In genomic region chr3:65793561-65793960, GRCm38 (mm10) we compare ENCODE assay signal across 27 mouse cellular contexts.
DNase-seq lines count a peak whose midpoint lies in the region; ATAC-seq and TF ChIP-seq lines count a peak whose summit lies in the region.
"Had no signal": no experiment of that assay in that cellular context is flagged by ENCODE, and none has a peak within 500 bp of the region (broad histone marks: within the 10 kb centered on the region; RNA-seq: fewer than 3 reads in every experiment).

No protein-coding gene starts in this region.

- no peaks in the 10 kb centered on the region for H3K9me3 ChIP-seq in CH12.LX (replicated peaks; ENCODE audit: low read length)
- no peaks in the 10 kb centered on the region for H3K9me3 ChIP-seq in heart, embryonic 11.5 days (replicated peaks; ENCODE audit: control insufficient read depth, low read length)
- H3K9me3 ChIP-seq: embryonic facial prominence, embryonic 10.5 days; embryonic facial prominence, embryonic 13.5 days; forebrain, embryonic 15.5 days; G1E; heart, embryonic 13.5 days; hindbrain, embryonic 12.5 days; hindbrain, embryonic 15.5 days had no signal

- H3K4me2 ChIP-seq in CH12.LX (ENCODE audit: insufficient read depth, low read depth, poor library complexity, severe bottlenecking) = no peak overlapping the region
- no peak overlapping the region for H3K4me2 ChIP-seq in heart, embryonic 11.5 days
- H3K4me2 ChIP-seq: embryonic facial prominence, embryonic 13.5 days; forebrain, embryonic 12.5 days; forebrain, embryonic 15.5 days; heart, embryonic 13.5 days; hindbrain, embryonic 12.5 days; hindbrain, embryonic 15.5 days had no signal

- TF ChIP-seq EP300 in CH12.LX (IDR thresholded peaks at IDR 0.05; ENCODE audit: low read length) = peak; percentile 31; the same call in 1 of the 2 replicates

- peak; percentile 9 for DNase-seq in CD4-positive, CD25-positive, alpha-beta regulatory T cell, adult 2 months (ENCODE audit: low read depth, low spot score)
- no peak for DNase-seq in CH12.LX (ENCODE audit: extremely low read depth)
- no peak for DNase-seq in right cerebral cortex, postnatal 4 days
- DNase-seq in c-Kit-positive CD71-positive TER-119-positive erythroid progenitor cells, embryonic 14.5 days (ENCODE audit: low spot score) = no peak
- DNase-seq: adrenal gland, adult 2 months; adrenal gland, postnatal 14 days; cerebellum, adult 11-12 months; cerebellum, adult 8-10 months; cerebellum, postnatal 10 days; cerebellum, postnatal 36 days; embryo, embryonic 11 days; gastrocnemius, postnatal 25 days; heart, adult 18-20 months; heart, postnatal 14 days had no signal

- ATAC-seq in inflammation-experienced regulatory T-cells, adult 6 months = peak; percentile 65
- ATAC-seq in heart, embryonic 11.5 days (replicated peaks; ENCODE audit: insufficient number of reproducible peaks, low FRiP score, low TSS enrichment) = no peak
- ATAC-seq: forebrain, embryonic 15.5 days; intestine, embryonic 16.5 days; Patski had no signal

- WGBS in heart, embryonic 11.5 days (ENCODE audit: insufficient replicate concordance) = 77% methylated on average over 4 of the region's 4 CpGs

- dilution Hi-C loops in CH12.LX (cut with MboI; ENCODE audit: extremely low pct_ligation_motif_present, extremely low pct_unique_long_range_greater_than_20kb, low sequenced_read_pairs) = no loop called here

- TF ChIP-seq CTCF in CH12.LX (conservative IDR thresholded peaks at IDR 0.05 in 1 of 2, IDR thresholded peaks at IDR 0.05 in 1 of 2; ENCODE audit: low read depth in 2 of 2, low read length in 2 of 2) = no peak

- TF ChIP-seq RAD21 in CH12.LX (IDR thresholded peaks at IDR 0.05; ENCODE audit: low read depth, low read length) = no peak

- in situ Hi-C loops in CH12.LX (cut with MboI; ENCODE audit: low pct_ligation_motif_present, low pct_unique_long_range_greater_than_20kb, low sequenced_read_pairs) = no loop called here

- no peaks in the 10 kb centered on the region for H3K36me3 ChIP-seq in CH12.LX (replicated peaks in 1 of 2; ENCODE audit: control insufficient read depth in 1 of 2, insufficient read depth in 1 of 2, low read length in 1 of 2)
- H3K36me3 ChIP-seq in heart, embryonic 11.5 days (ENCODE audit: control insufficient read depth, insufficient read depth, low read length) = no peaks in the 10 kb centered on the region
- H3K36me3 ChIP-seq: embryonic facial prominence, embryonic 10.5 days; embryonic facial prominence, embryonic 13.5 days; forebrain, embryonic 12.5 days; forebrain, embryonic 15.5 days; G1E; heart, embryonic 13.5 days; hindbrain, embryonic 12.5 days; hindbrain, embryonic 15.5 days had no signal

- H3K4me1 ChIP-seq in CH12.LX (ENCODE audit: control insufficient read depth in 1 of 2, insufficient read depth in 2 of 2) = peaks cover 16 to 21% of the 10 kb centered on the region in 2 experiments
- H3K4me1 ChIP-seq in heart, embryonic 11.5 days (ENCODE audit: control insufficient read depth, insufficient read depth, low read length) = no peaks in the 10 kb centered on the region
- H3K4me1 ChIP-seq: embryonic facial prominence, embryonic 13.5 days; forebrain, embryonic 12.5 days; forebrain, embryonic 15.5 days; heart, embryonic 13.5 days; hindbrain, embryonic 12.5 days; hindbrain, embryonic 15.5 days had no signal

- H3K27ac ChIP-seq in CH12.LX (ENCODE audit: insufficient read depth, low read depth) = no peak overlapping the region
- H3K27ac ChIP-seq in heart, embryonic 11.5 days (ENCODE audit: low read depth, low read length) = no peak overlapping the region
- H3K27ac ChIP-seq: embryonic facial prominence, embryonic 10.5 days; embryonic facial prominence, embryonic 13.5 days; forebrain, embryonic 12.5 days; forebrain, embryonic 15.5 days; heart, embryonic 13.5 days; hindbrain, embryonic 12.5 days; hindbrain, embryonic 15.5 days had no signal

- H3K4me3 ChIP-seq in CH12.LX (replicated peaks in 1 of 3; ENCODE audit: low read depth in 2 of 3, low read length in 2 of 3, poor library complexity in 1 of 3) = no peak overlapping the region
- H3K4me3 ChIP-seq in heart, embryonic 11.5 days (ENCODE audit: low read depth, low read length) = no peak overlapping the region
- H3K4me3 ChIP-seq: embryonic facial prominence, embryonic 10.5 days; embryonic facial prominence, embryonic 13.5 days; erythroblast, embryonic 14.5 days; forebrain, embryonic 12.5 days; forebrain, embryonic 15.5 days; heart, embryonic 13.5 days; hindbrain, embryonic 12.5 days; hindbrain, embryonic 15.5 days had no signal

- no peak overlapping the region for H3K9ac ChIP-seq in CH12.LX (ENCODE audit: insufficient read depth, low read depth)
- no peak overlapping the region for H3K9ac ChIP-seq in heart, embryonic 11.5 days (ENCODE audit: low read depth, low read length)
- H3K9ac ChIP-seq: embryonic facial prominence, embryonic 13.5 days; forebrain, embryonic 12.5 days; forebrain, embryonic 15.5 days; heart, embryonic 13.5 days; hindbrain, embryonic 12.5 days; hindbrain, embryonic 15.5 days had no signal

- H3K79me2 ChIP-seq in CH12.LX (replicated peaks; ENCODE audit: control insufficient read depth, extremely low read depth, insufficient read depth, poor library complexity, severe bottlenecking) = no peaks in the 10 kb centered on the region

- no peaks in the 10 kb centered on the region for H3K27me3 ChIP-seq in CH12.LX (replicated peaks)
- no peaks in the 10 kb centered on the region for H3K27me3 ChIP-seq in heart, embryonic 11.5 days (ENCODE audit: control insufficient read depth, insufficient read depth, low read length)
- H3K27me3 ChIP-seq: embryonic facial prominence, embryonic 13.5 days; forebrain, embryonic 12.5 days; forebrain, embryonic 15.5 days; heart, embryonic 13.5 days; hindbrain, embryonic 12.5 days; hindbrain, embryonic 15.5 days; Patski had no signal

- no peak for TF ChIP-seq POLR2A in CH12.LX (IDR thresholded peaks at IDR 0.05; ENCODE audit: low read depth, low read length)

TF ChIP-seq in CH12.LX, 34 proteins besides CTCF, POLR2A, EP300 and RAD21:
- TF ChIP-seq BHLHE40 (IDR thresholded peaks at IDR 0.05; ENCODE audit: low read depth, low read length) (peak; percentile 51), ZNF384 (IDR thresholded peaks at IDR 0.05; ENCODE audit: low read depth, low read length) (no peak), MAX (IDR thresholded peaks at IDR 0.05; ENCODE audit: low read length) (no peak), ETS1 (conservative IDR thresholded peaks at IDR 0.05; ENCODE audit: low read depth, low read length) (peak; percentile 32; the same call in 1 of the 2 replicates), IRF4 (IDR thresholded peaks at IDR 0.05; ENCODE audit: low read depth, low read length) (peak; percentile 27; the same call in 1 of the 2 replicates)
TF ChIP-seq in CH12.LX: peak in this region for 3.
